Mouse (Mus musculus) midbrain, embryonic 12.5 days (tissue): ENCODE data around the gene Ptgis. TPM values are rescaled to one million over a fixed set of nuclear protein-coding genes. Genes with fewer than 3 reads are reported as not detected.

ENCODE experiments used
- ATAC-seq: fragments of 200-750 bp; cut with Nextera tagmentation; 2 replicates; pipeline ENCODE4 v1.8.0; 2017; ENCODE audit warnings: low read depth, moderate TSS enrichment, moderate library complexity; ENCODE audit not compliant: low FRiP score
- H3K27ac ChIP-seq: fragments of 300-500 bp; sonication (generic); replicated peaks from 2 replicates; pipeline ENCODE4 v1.5.1; 2016; ENCODE audit warnings: mild to moderate bottlenecking
- H3K27me3 ChIP-seq: fragments of 300-500 bp; sonication (generic); 2 replicates; pipeline ENCODE4 v1.6.1; 2016; ENCODE audit warnings: mild to moderate bottlenecking
- H3K36me3 ChIP-seq: fragments of 300-500 bp; sonication (generic); 2 replicates; pipeline ENCODE4 v1.6.1; 2016
- H3K4me1 ChIP-seq: fragments of 300-500 bp; sonication (generic); 2 replicates; pipeline ENCODE4 v1.6.1; 2016
- H3K4me2 ChIP-seq: fragments of 300-500 bp; sonication (generic); replicated peaks from 2 replicates; pipeline ENCODE4 v1.6.1; 2016; ENCODE audit warnings: mild to moderate bottlenecking, moderate library complexity
- H3K4me3 ChIP-seq: fragments of 300-500 bp; sonication (generic); 2 replicates; pipeline ENCODE4 v1.5.1; 2016; ENCODE audit warnings: mild to moderate bottlenecking
- H3K9ac ChIP-seq: fragments of 300-500 bp; sonication (generic); replicated peaks from 2 replicates; pipeline ENCODE4 v1.6.1; 2016; ENCODE audit warnings: mild to moderate bottlenecking, moderate library complexity
- H3K9me3 ChIP-seq: fragments of 300-500 bp; sonication (generic); 2 replicates; pipeline ENCODE4 v1.6.1; 2016; ENCODE audit warnings: mild to moderate bottlenecking
- WGBS: fragments of 180-500 bp; shearing (Covaris S2); methylation state at CpG from one replicate; pipeline ENCODE4 v1.1.7; 2016; 5-methylcytosine and 5-hydroxymethylcytosine counted together
- polyA plus RNA-seq: library from polyadenylated mRNA; unstranded; fragments of >200 nt; fragmentation: Nextera tagmentation; extraction: Ambion mirVana; gene quantifications from 2 replicates; pipeline ENCODE4 v1.2.1, GENCODE M21; 2016

Gene Ptgis
- polyA plus RNA-seq, 1 experiment from 2014 or later = 9.1 TPM

DNA sequence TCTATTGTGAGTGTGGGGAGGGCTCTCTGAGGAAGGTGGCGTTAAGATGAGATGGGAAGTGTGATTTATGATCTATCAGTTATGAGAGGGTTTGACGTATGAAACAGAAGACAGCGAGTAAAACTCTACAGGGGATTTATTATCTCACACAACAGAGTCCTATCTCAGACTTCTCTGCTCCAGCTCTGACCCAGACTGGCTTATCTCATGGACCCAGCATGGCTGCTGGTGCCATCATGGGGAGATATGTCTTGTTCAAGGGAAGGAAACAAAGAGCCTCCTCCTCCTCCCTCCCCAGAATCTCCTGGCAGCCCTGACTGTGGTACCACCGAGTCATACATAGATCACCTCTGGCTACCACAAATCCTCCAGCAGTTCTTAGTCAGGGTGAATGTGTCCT, 98.6 kb downstream of the Ptgis start:
- no peaks in the 10 kb centered on the region for H3K27me3 ChIP-seq
- no peak for ATAC-seq
- 80% methylated on average over 4 of the region's 4 CpGs for WGBS

More for the DNA sequence above, 98.6 kb downstream of the Ptgis start:
- H3K36me3 ChIP-seq = no peaks in the 10 kb centered on the region
- H3K4me3 ChIP-seq = no peak overlapping the region
- no peak overlapping the region for H3K9ac ChIP-seq
- H3K9me3 ChIP-seq = no peaks in the 10 kb centered on the region
- peaks cover 27% of the 10 kb centered on the region for H3K4me1 ChIP-seq
- no peak overlapping the region for H3K27ac ChIP-seq
- no peak overlapping the region for H3K4me2 ChIP-seq

Other genes with a start within 250 kb of the Ptgis start
- 123 TPM in 2 replicates for gene Stau1, start 244.3 kb downstream of the Ptgis start, polyA plus RNA-seq
- 50.2 and 51.8 TPM in 2 replicates for gene Ddx27, start 225.4 kb downstream of the Ptgis start, polyA plus RNA-seq
- gene Znfx1, start 177.6 kb downstream of the Ptgis start, polyA plus RNA-seq = 9.0 and 9.6 TPM in 2 replicates
- 1.3 and 1.4 TPM in 2 replicates for gene Kcnb1, start 50.4 kb downstream of the Ptgis start, polyA plus RNA-seq
- 12.7 and 12.9 TPM in 2 replicates for gene B4galt5, start 108.6 kb upstream of the Ptgis start, polyA plus RNA-seq
- gene Slc9a8, start 181.1 kb upstream of the Ptgis start, polyA plus RNA-seq = 26.1 and 27.5 TPM in 2 replicates